Mouse (Mus musculus) effector memory CD4-positive, alpha-beta T cell, adult 7 months (primary cell): ENCODE results near the gene Olfr837. TPM values are rescaled to one million over a fixed set of nuclear protein-coding genes. Genes with fewer than 3 reads are reported as not detected.

ENCODE experiments used
- polyA plus RNA-seq: library from polyadenylated mRNA; unstranded; fragments of 100-300 nt; shearing (Covaris generic); gene quantifications from one replicate; pipeline ENCODE4 v1.2.1, GENCODE M21; 2017

Gene Olfr837
- polyA plus RNA-seq, result 0.85 TPM

GRCm38 (mm10) chr9:19136017-19136416, at the start of gene Olfr837:
TSS of gene Olfr837 (plus strand) at chr9:19136317.

DNA sequence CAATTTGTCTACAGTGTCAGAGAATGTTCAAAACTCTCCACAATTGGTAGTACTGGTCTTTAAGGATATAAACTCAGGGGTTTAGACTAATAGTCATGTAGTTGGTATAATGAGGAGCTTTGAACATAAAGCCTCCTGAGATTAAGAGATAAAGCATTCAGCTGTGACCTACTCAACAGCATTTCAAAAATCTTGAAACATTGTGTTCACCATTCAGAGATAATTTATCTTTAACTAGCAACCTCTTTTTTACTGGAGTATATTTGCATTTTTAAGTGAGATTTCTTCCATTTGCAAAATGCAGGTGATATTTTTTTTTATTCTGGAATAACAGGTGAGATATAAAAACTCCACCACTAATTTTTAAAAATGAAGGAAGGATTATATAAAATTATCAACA, 16.0 kb upstream of the Olfr837 start, which contains the start of gene Olfr836:
TSS of gene Olfr836 (plus strand) at position 301 of the 400 bp plus-strand sequence.

DNA sequence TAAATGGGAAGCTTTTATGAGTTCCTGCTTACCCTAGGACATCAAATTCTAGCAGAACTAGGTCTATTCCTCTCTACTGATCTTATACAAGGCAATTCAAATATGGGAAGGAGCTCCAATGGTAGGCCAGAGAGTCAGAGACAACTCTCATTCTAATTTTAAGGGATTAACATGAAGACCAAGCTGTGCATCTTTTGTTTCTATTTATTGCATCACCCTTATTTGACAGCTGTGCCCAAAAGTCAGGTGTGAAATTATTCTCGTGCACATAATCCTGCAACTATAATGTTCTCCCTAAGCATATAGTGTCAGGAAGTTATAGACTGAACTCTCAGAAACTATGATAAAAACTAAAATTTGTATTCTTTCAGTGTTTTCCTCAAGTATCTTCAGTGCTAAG, 41.1 kb downstream of the Olfr837 start, which contains the start of gene Olfr839-ps1:
TSS of gene Olfr839-ps1 (minus strand) at position 101 of the 400 bp plus-strand sequence.

Other genes starting within 250 kb of the Olfr837 start
- not detected for gene Olfr832, start 199.2 kb upstream of the Olfr837 start, polyA plus RNA-seq
- not detected for gene Olfr834, start 148.3 kb upstream of the Olfr837 start, polyA plus RNA-seq
- not detected for gene Olfr835, start 103.6 kb upstream of the Olfr837 start, polyA plus RNA-seq
- not detected for gene Olfr836, start 15.9 kb upstream of the Olfr837 start, polyA plus RNA-seq
- gene Olfr839-ps1, start 41.0 kb downstream of the Olfr837 start, polyA plus RNA-seq, result not detected
- 0.11 TPM for gene Olfr843, start 115.7 kb downstream of the Olfr837 start, polyA plus RNA-seq
- gene Olfr844, start 180.0 kb downstream of the Olfr837 start, polyA plus RNA-seq, result not detected
- not detected for gene Olfr845, start 200.1 kb downstream of the Olfr837 start, polyA plus RNA-seq
- gene Olfr846, start 227.7 kb downstream of the Olfr837 start, polyA plus RNA-seq, result not detected
- gene Olfr847, start 242.4 kb downstream of the Olfr837 start, polyA plus RNA-seq, result not detected